Mouse (Mus musculus) neural tube, embryonic 12.5 days (tissue): Measurements from ENCODE around the gene Khdrbs2. TPM values are rescaled to one million over a fixed set of nuclear protein-coding genes. Genes with fewer than 3 reads are reported as not detected.

Experiments used
- ATAC-seq: fragments of 200-750 bp; cut with Nextera tagmentation; 2 replicates; pipeline ENCODE4 v1.8.0; 2017; ENCODE audit warnings: low read depth, mild to moderate bottlenecking, moderate TSS enrichment, moderate library complexity; ENCODE audit not compliant: low FRiP score
- H3K27ac ChIP-seq: fragments of 300-500 bp; sonication (generic); 2 replicates; pipeline ENCODE4 v1.5.1; 2016
- H3K27me3 ChIP-seq: fragments of 300-500 bp; sonication (generic); replicated peaks from 2 replicates; pipeline ENCODE4 v1.6.1; 2016; ENCODE audit warnings: mild to moderate bottlenecking
- H3K36me3 ChIP-seq: fragments of 300-500 bp; sonication (generic); 2 replicates; pipeline ENCODE4 v1.6.1; 2016; ENCODE audit warnings: mild to moderate bottlenecking
- H3K4me1 ChIP-seq: fragments of 300-500 bp; sonication (generic); 2 replicates; pipeline ENCODE4 v1.6.1; 2016
- H3K4me2 ChIP-seq: fragments of 300-500 bp; sonication (generic); replicated peaks from 2 replicates; pipeline ENCODE4 v1.6.1; 2016; ENCODE audit warnings: mild to moderate bottlenecking
- H3K4me3 ChIP-seq: fragments of 300-500 bp; sonication (generic); 2 replicates; pipeline ENCODE4 v1.5.1; 2016
- H3K9ac ChIP-seq: fragments of 300-500 bp; sonication (generic); 2 replicates; pipeline ENCODE4 v1.6.1; 2016; ENCODE audit warnings: mild to moderate bottlenecking
- H3K9me3 ChIP-seq: fragments of 300-500 bp; sonication (generic); 2 replicates; pipeline ENCODE4 v1.6.1; 2016; ENCODE audit warnings: mild to moderate bottlenecking
- WGBS: fragments of 180-500 bp; shearing (Covaris S2); methylation state at CpG from one replicate; pipeline ENCODE4 v1.1.7; 2016; 5-methylcytosine and 5-hydroxymethylcytosine counted together
- polyA plus RNA-seq: library from polyadenylated mRNA; unstranded; fragments of >200 nt; fragmentation: Nextera tagmentation; extraction: Ambion mirVana; gene quantifications from 2 replicates; pipeline ENCODE4 v1.2.1, GENCODE M21; 2016

Khdrbs2 gene
- polyA plus RNA-seq, 1 experiment from 2014 or later = 30.2 TPM

GRCm38 (mm10) chr1:32701267-32701666, 528.8 kb downstream of the Khdrbs2 start:
- WGBS = 85% methylated on average over 3 of the region's 3 CpGs

More at GRCm38 (mm10) chr1:32701267-32701666, 528.8 kb downstream of the Khdrbs2 start:
- Histone ChIP-seq H3K9ac (no peak overlapping the region), H3K4me3 (no peak overlapping the region), H3K36me3 (no peaks in the 10 kb centered on the region), H3K9me3 (no peaks in the 10 kb centered on the region), H3K27ac (no peak overlapping the region), H3K27me3 (no peaks in the 10 kb centered on the region), H3K4me2 (no peak overlapping the region), H3K4me1 (no peaks in the 10 kb centered on the region)
- ATAC-seq = no peak
